Mouse (Mus musculus) ES-E14 (cell line): ENCODE results near the gene Llgl1.

Experiments
- HCFC1 ChIP-seq: IDR thresholded peaks from 2 replicates; pipeline ENCODE4 v1.6.1; 2012; ENCODE audit warnings: low read length, inconsistent platforms, borderline replicate concordance; ENCODE audit not compliant: insufficient read depth
- ZC3H11A ChIP-seq: IDR thresholded peaks from 2 replicates; pipeline ENCODE4 v1.6.1; 2012; ENCODE audit warnings: low read depth, mild to moderate bottlenecking, inconsistent platforms, low read length, borderline replicate concordance

GRCm38 (mm10) chr11:60719263-60719662 is 19.7 kb downstream of the Llgl1 start:
- no peak for TF ChIP-seq HCFC1
- no peak for TF ChIP-seq ZC3H11A
